Mouse (Mus musculus) spleen, adult 2 months (tissue): ENCODE data around the gene Dph6.

Experiments
- CTCF ChIP-seq: fragments of 200-500 bp; IDR thresholded peaks from 2 replicates; pipeline ENCODE4 v1.5.1; 2011; ENCODE audit warnings: mild to moderate bottlenecking, inconsistent platforms; ENCODE audit not compliant: insufficient read depth, insufficient read length, insufficient replicate concordance; ENCODE audit errors: extremely low read depth
- POLR2A ChIP-seq: fragments of 200-500 bp; IDR thresholded peaks from 2 replicates; pipeline ENCODE4 v1.6.1; 2011; ENCODE audit warnings: low read depth, low read length, inconsistent platforms

GRCm38 (mm10) chr2:114601174-114601573 lies 53.6 kb downstream of the Dph6 start:
- no peak for TF ChIP-seq CTCF
- no peak for TF ChIP-seq POLR2A
